Mouse (Mus musculus) hindbrain, postnatal 0 days (tissue): Measurements from ENCODE around the gene Krt8. TPM values are rescaled to one million over a fixed set of nuclear protein-coding genes. Genes with fewer than 3 reads are reported as not detected.

Experiments used
- ATAC-seq: fragments of 200-750 bp; cut with Nextera tagmentation; 2 replicates; pipeline ENCODE4 v1.8.0; 2017; ENCODE audit warnings: mild to moderate bottlenecking, moderate TSS enrichment, moderate library complexity
- DNase-seq: peaks from one replicate; pipeline ENCODE4 v3.0.0-alpha.2; 2015; ENCODE audit warnings: low spot score
- H3K27ac ChIP-seq: fragments of 300-500 bp; sonication (generic); 2 replicates; pipeline ENCODE4 v1.5.1; 2014; ENCODE audit warnings: mild to moderate bottlenecking
- H3K27me3 ChIP-seq: fragments of 300-500 bp; sonication (generic); 2 replicates; pipeline ENCODE4 v1.6.1; 2014; ENCODE audit warnings: low read length, mixed read lengths; ENCODE audit not compliant: insufficient read depth
- H3K36me3 ChIP-seq: fragments of 300-500 bp; sonication (generic); 2 replicates; pipeline ENCODE4 v1.6.1; 2014; ENCODE audit warnings: low read length, mixed read lengths; ENCODE audit not compliant: insufficient read depth
- H3K4me1 ChIP-seq: fragments of 300-500 bp; sonication (generic); 2 replicates; pipeline ENCODE4 v1.6.1; 2014; ENCODE audit warnings: antibody characterized with exemption, low read length, mixed read lengths; ENCODE audit not compliant: insufficient read depth
- H3K4me2 ChIP-seq: fragments of 300-500 bp; sonication (generic); 2 replicates; pipeline ENCODE4 v1.6.1; 2014; ENCODE audit warnings: low read depth, mild to moderate bottlenecking, low read length, moderate library complexity, mixed read lengths
- H3K4me3 ChIP-seq: fragments of 300-500 bp; sonication (generic); 2 replicates; pipeline ENCODE4 v1.5.1; 2014; ENCODE audit warnings: low read length
- H3K9ac ChIP-seq: fragments of 300-500 bp; sonication (generic); replicated peaks from 2 replicates; pipeline ENCODE4 v1.6.1; 2014; ENCODE audit warnings: mild to moderate bottlenecking, low read length, moderate library complexity, mixed read lengths
- H3K9me3 ChIP-seq: fragments of 300-500 bp; sonication (generic); 2 replicates; pipeline ENCODE4 v1.6.1; 2016; ENCODE audit warnings: low read length, mixed read lengths
- CTCF ChIP-seq: IDR thresholded peaks from 2 replicates; pipeline ENCODE4 v1.5.1; 2016; ENCODE audit warnings: antibody characterized with exemption, control low read depth, low read depth
- WGBS: fragments of 180-500 bp; shearing (Covaris S2); extraction: QIAGEN DNeasy Blood & Tissue Kit; methylation state at CpG from one replicate; pipeline ENCODE4 v1.1.7; 2014; 5-methylcytosine and 5-hydroxymethylcytosine counted together
- polyA plus RNA-seq: library from polyadenylated mRNA; unstranded; fragments of >200 nt; fragmentation: Nextera tagmentation; extraction: Ambion mirVana; gene quantifications from 2 replicates; pipeline ENCODE4 v1.2.1, GENCODE M21; 2015
- total RNA-seq: library from RNA; depleted of rRNA; stranded (reverse); fragments of >200 nt; gene quantifications from 2 replicates; pipeline ENCODE4 v1.2.3, GENCODE M21; 2014; rRNA removed

The Krt8 gene
- total and polyA plus RNA-seq, 2 experiments from 2014 or later, result 2.6 to 5.4 TPM

GRCm38 (mm10) chr15:101966808-101967207 lies 37.5 kb downstream of the Krt8 start:
- ATAC-seq (no peak), DNase-seq (no peak)
- Histone ChIP-seq H3K4me1 (no peaks in the 10 kb centered on the region), H3K27me3 (no peaks in the 10 kb centered on the region), H3K9me3 (no peaks in the 10 kb centered on the region), H3K27ac (no peak overlapping the region), H3K4me3 (no peak overlapping the region), H3K4me2 (no peak overlapping the region), H3K9ac (no peak overlapping the region), H3K36me3 (no peaks in the 10 kb centered on the region)
- WGBS, result 82% methylated on average over 8 of the region's 8 CpGs
- TF ChIP-seq CTCF, result no peak

- ATAC-seq (no peak), DNase-seq (no peak)
- Histone ChIP-seq H3K4me1 (no peaks in the 10 kb centered on the region), H3K9ac (no peak overlapping the region), H3K36me3 (no peaks in the 10 kb centered on the region), H3K27ac (no peak overlapping the region), H3K9me3 (no peaks in the 10 kb centered on the region), H3K4me3 (no peak overlapping the region), H3K4me2 (no peak overlapping the region), H3K27me3 (no peaks in the 10 kb centered on the region)
- TF ChIP-seq CTCF, result no peak
- 81% methylated on average over 3 of the region's 3 CpGs for WGBS
These were observed 45.4 kb downstream of the Krt8 start for GRCm38 (mm10) chr15:101958891-101959290.

GRCm38 (mm10) chr15:101954187-101954586 lies 50.1 kb downstream of the Krt8 start, which contains the start of gene Krt78:
Gene Krt78 (minus strand): TSS chr15:101954287.
- no peak within 1 kb of the TSS for H3K4me2 ChIP-seq
- no peak for ATAC-seq
- DNase-seq, result no peak
- no peaks in the 10 kb centered on the region for H3K36me3 ChIP-seq
- no peaks in the 10 kb centered on the region for H3K27me3 ChIP-seq
- H3K9me3 ChIP-seq, result no peaks in the 10 kb centered on the region
- H3K27ac ChIP-seq, result no peak within 1 kb of the TSS
- H3K4me1 ChIP-seq, result no peaks in the 10 kb centered on the region
- TF ChIP-seq CTCF, result no peak
- H3K9ac ChIP-seq, result no peak within 1 kb of the TSS
- H3K4me3 ChIP-seq, result no peak within 1 kb of the TSS
- WGBS, result 81% methylated on average over 9 of the region's 9 CpGs

- no peaks in the 10 kb centered on the region for H3K4me1 ChIP-seq
- DNase-seq, result no peak
- no peak for TF ChIP-seq CTCF
- no peak overlapping the region for H3K4me3 ChIP-seq
- no peak overlapping the region for H3K4me2 ChIP-seq
- H3K9ac ChIP-seq, result no peak overlapping the region
- 91% methylated on average over 7 of the region's 7 CpGs for WGBS
- no peaks in the 10 kb centered on the region for H3K27me3 ChIP-seq
- H3K36me3 ChIP-seq, result no peaks in the 10 kb centered on the region
- H3K27ac ChIP-seq, result no peak overlapping the region
- ATAC-seq, result no peak
- no peaks in the 10 kb centered on the region for H3K9me3 ChIP-seq
These were observed 51.4 kb downstream of the Krt8 start for GRCm38 (mm10) chr15:101952733-101953474.

Other genes starting within 250 kb of the Krt8 start
- gene Krt72, start 218.0 kb downstream of the Krt8 start, total RNA-seq, result 1.9 TPM in 1 of 2 replicates, not detected in the other
- gene Krt72, start 218.0 kb downstream of the Krt8 start, polyA plus RNA-seq, result 0.44 TPM in 1 of 2 replicates, not detected in the other
- gene Krt73, start 202.1 kb downstream of the Krt8 start, total RNA-seq, result 1.5 and 1.7 TPM in 2 replicates
- gene Krt73, start 202.1 kb downstream of the Krt8 start, polyA plus RNA-seq, result 2.4 and 2.5 TPM in 2 replicates
- 0.37 TPM in 1 of 2 replicates, not detected in the other for gene Krt2, start 186.3 kb downstream of the Krt8 start, total RNA-seq
- 0.21 and 0.37 TPM in 2 replicates for gene Krt2, start 186.3 kb downstream of the Krt8 start, polyA plus RNA-seq
- gene Krt1, start 153.7 kb downstream of the Krt8 start, total RNA-seq, result 7.5 and 13.7 TPM in 2 replicates
- 18.2 and 19.4 TPM in 2 replicates for gene Krt1, start 153.7 kb downstream of the Krt8 start, polyA plus RNA-seq
- gene Krt77, start 134.8 kb downstream of the Krt8 start, total RNA-seq, result 0.22 and 0.68 TPM in 2 replicates
- gene Krt77, start 134.8 kb downstream of the Krt8 start, polyA plus RNA-seq, result 0.49 and 1.2 TPM in 2 replicates
- gene Krt76, start 111.6 kb downstream of the Krt8 start, total RNA-seq, result 0.05 TPM in 1 of 2 replicates, not detected in the other
- 0.08 TPM in 1 of 2 replicates, not detected in the other for gene Krt76, start 111.6 kb downstream of the Krt8 start, polyA plus RNA-seq
- not detected in 2 replicates for gene Krt4, start 79.7 kb downstream of the Krt8 start, total RNA-seq
- gene Krt4, start 79.7 kb downstream of the Krt8 start, polyA plus RNA-seq, result not detected in 2 replicates
- gene Krt79, start 64.2 kb downstream of the Krt8 start, total RNA-seq, result 0.21 and 0.65 TPM in 2 replicates
- gene Krt79, start 64.2 kb downstream of the Krt8 start, polyA plus RNA-seq, result 0.50 and 0.52 TPM in 2 replicates
- gene Krt78, start 50.2 kb downstream of the Krt8 start, total RNA-seq, result not detected in 2 replicates
- gene Krt78, start 50.2 kb downstream of the Krt8 start, polyA plus RNA-seq, result not detected in 2 replicates
- gene Krt18, start 23.7 kb upstream of the Krt8 start, total RNA-seq, result 3.4 and 5.0 TPM in 2 replicates
- 12.6 and 13.6 TPM in 2 replicates for gene Krt18, start 23.7 kb upstream of the Krt8 start, polyA plus RNA-seq
- gene Eif4b, start 69.3 kb upstream of the Krt8 start, total RNA-seq, result 114 and 121 TPM in 2 replicates
- gene Eif4b, start 69.3 kb upstream of the Krt8 start, polyA plus RNA-seq, result 63.4 and 65.1 TPM in 2 replicates
- gene Tns2, start 95.9 kb upstream of the Krt8 start, total RNA-seq, result 9.2 TPM in 2 replicates
- gene Tns2, start 95.9 kb upstream of the Krt8 start, polyA plus RNA-seq, result 5.5 and 6.2 TPM in 2 replicates
- 113 and 118 TPM in 2 replicates for gene Spryd3, start 131.8 kb upstream of the Krt8 start, total RNA-seq
- 98.6 and 110 TPM in 2 replicates for gene Spryd3, start 131.8 kb upstream of the Krt8 start, polyA plus RNA-seq
- gene Igfbp6, start 139.9 kb upstream of the Krt8 start, total RNA-seq, result 5.6 and 12.8 TPM in 2 replicates
- gene Igfbp6, start 139.9 kb upstream of the Krt8 start, polyA plus RNA-seq, result 9.7 and 11.5 TPM in 2 replicates
- 0.16 TPM in 1 of 2 replicates, not detected in the other for gene Soat2, start 146.0 kb upstream of the Krt8 start, total RNA-seq
- gene Soat2, start 146.0 kb upstream of the Krt8 start, polyA plus RNA-seq, result 0.09 TPM in 1 of 2 replicates, not detected in the other
- gene Zfp740, start 198.8 kb upstream of the Krt8 start, total RNA-seq, result 49.5 and 61.0 TPM in 2 replicates
- gene Zfp740, start 198.8 kb upstream of the Krt8 start, polyA plus RNA-seq, result 33.8 and 37.7 TPM in 2 replicates
- gene Csad, start 200.2 kb upstream of the Krt8 start, total RNA-seq, result 56.9 and 67.2 TPM in 2 replicates
- 41.8 and 43.1 TPM in 2 replicates for gene Csad, start 200.2 kb upstream of the Krt8 start, polyA plus RNA-seq
- 0.40 and 1.2 TPM in 2 replicates for gene Itgb7, start 227.5 kb upstream of the Krt8 start, total RNA-seq
- 1.3 and 2.1 TPM in 2 replicates for gene Itgb7, start 227.5 kb upstream of the Krt8 start, polyA plus RNA-seq